Mouse (Mus musculus): Measurements from ENCODE around the gene Slc6a8.

- TF ChIP-seq CTCF (conservative IDR thresholded peaks at IDR 0.05; ENCODE audit: low read length), result no peak
- TF ChIP-seq NANOG (IDR thresholded peaks at IDR 0.05; ENCODE audit: borderline replicate concordance, low read length), result no peak
- TF ChIP-seq POU5F1 (IDR thresholded peaks at IDR 0.05; ENCODE audit: borderline replicate concordance, low read length), result no peak
These were observed 17.4 kb upstream of the Slc6a8 start for GRCm38 (mm10) chrX:73655529-73655928.
